In genomic region chr8:4226739-4227347, GRCm38 (mm10) we compare ENCODE assay signal across 8 mouse cellular contexts. TPM values are rescaled to one million over a fixed set of nuclear protein-coding genes. Genes with fewer than 3 reads are reported as not detected.
DNase-seq lines count a peak whose midpoint lies in the region; ATAC-seq and TF ChIP-seq lines count a peak whose summit lies in the region.

TSS of gene Lrrc8e (plus strand) at chr8:4226827.

- peak; percentile 82 for ATAC-seq in intestine, embryonic 14.5 days (replicated peaks; ENCODE audit: low FRiP score, low TSS enrichment, low read depth)

- no peak within 1 kb of the TSS for H3K27ac ChIP-seq in kidney, adult 2 months (ENCODE audit: insufficient read depth, low read depth, low read length)
- no peak within 1 kb of the TSS for H3K27ac ChIP-seq in intestine, embryonic 14.5 days (ENCODE audit: low read depth)

- TF ChIP-seq POLR2A in kidney, adult 2 months (IDR thresholded peaks at IDR 0.05; ENCODE audit: low read depth, low read length): no peak

- no peaks in the 10 kb centered on the region; the same call in 1 of the 2 replicates for H3K27me3 ChIP-seq in kidney, adult 2 months (replicated peaks; ENCODE audit: control insufficient read depth, insufficient read depth, low read length)
- no peaks in the 10 kb centered on the region for H3K27me3 ChIP-seq in intestine, embryonic 14.5 days (replicated peaks; ENCODE audit: control insufficient read depth, insufficient read depth, low read length)

- no peaks in the 10 kb centered on the region for H3K36me3 ChIP-seq in kidney, adult 2 months (ENCODE audit: control insufficient read depth, insufficient read depth, low read length)
- H3K36me3 ChIP-seq in intestine, embryonic 14.5 days (ENCODE audit: control insufficient read depth, insufficient read depth, low read length): no peaks in the 10 kb centered on the region

- no peaks in the 10 kb centered on the region for H3K9me3 ChIP-seq in intestine, embryonic 14.5 days (ENCODE audit: control insufficient read depth, low read length)

- H3K9ac ChIP-seq in intestine, embryonic 14.5 days (ENCODE audit: low read length): peak within 1 kb of the TSS; percentile 31; the same call in 1 of the 2 replicates

- H3K4me2 ChIP-seq in intestine, embryonic 14.5 days (ENCODE audit: low read length): peak within 1 kb of the TSS; percentile 60

- TF ChIP-seq CTCF in kidney, adult 2 months (conservative IDR thresholded peaks at IDR 0.05; ENCODE audit: insufficient read depth, insufficient read length, low read depth, low read length): no peak

- DNase-seq in kidney, adult 2 months: peak; percentile 16
- DNase-seq in kidney, postnatal 14 days: no peak
- DNase-seq in adrenal gland, postnatal 4 days (ENCODE audit: low spot score in 2 of 2): no peak
- no peak for DNase-seq in intestine, embryonic 14.5 days (ENCODE audit: low spot score)
- DNase-seq in lung, postnatal 36 days: peak; percentile 54
- no peak for DNase-seq in gastrocnemius, postnatal 25 days
- no peak for DNase-seq in spleen, postnatal 4 days (ENCODE audit: low spot score in 2 of 2)
- DNase-seq in right cerebral cortex, postnatal 36 days (ENCODE audit: low spot score in 2 of 2): no peak

- WGBS in kidney, adult 2 months: 10% methylated on average over 32 of the region's 33 CpGs
- WGBS in intestine, embryonic 14.5 days: 6% methylated on average over 33 of the region's 33 CpGs

- H3K4me1 ChIP-seq in kidney, adult 2 months (ENCODE audit: control insufficient read depth, insufficient read depth, low read length): 0 out of 2 replicates have a peak, but pooled peaks cover 2% of the 10 kb centered on the region
- no peaks in the 10 kb centered on the region for H3K4me1 ChIP-seq in intestine, embryonic 14.5 days (replicated peaks; ENCODE audit: control insufficient read depth, insufficient read depth, low read length)

- H3K4me3 ChIP-seq in kidney, adult 2 months (ENCODE audit: insufficient read depth, low read depth, low read length): peak within 1 kb of the TSS; percentile 46
- peak within 1 kb of the TSS; percentile 24 for H3K4me3 ChIP-seq in intestine, embryonic 14.5 days (ENCODE audit: low read depth, low read length)

RNA-seq across cellular contexts. Expression of gene Lrrc8e, which starts in this region (rescaled TPM):
- 0.45 and 0.48 TPM in 2 replicates for polyA plus RNA-seq in kidney, adult 2 months (2012; rRNA removed)
- total RNA-seq in adrenal gland, postnatal 4 days (2021): 10 to 100 TPM; 13.6 to 15.2 TPM
- 0.81 and 1.3 TPM in 2 replicates for polyA plus RNA-seq in intestine, embryonic 14.5 days (2014; fragmentation: Nextera tagmentation; extraction: Ambion mirVana)
- total RNA-seq in gastrocnemius, postnatal 25 days (2021): under 1 TPM in 1 of 2 experiments, not detected in 1; 0.08 TPM

Comparison
In these comparisons a context has a peak if more than half of its experiments do, and no peak if none do; other contexts are left out.
1. RNA of gene Lrrc8e (total RNA-seq): 13.6 to 15.2 TPM in adrenal gland, postnatal 4 days; 0.08 TPM in gastrocnemius, postnatal 25 days; every median in the first group is over 10 times any median in the second.
2. Peak in DNase-seq and H3K4me3 ChIP-seq in kidney, adult 2 months; RNA of the gene not detected or under 1 TPM.